Mouse (Mus musculus): ENCODE measurements around the gene Rrm2. TPM values are rescaled to one million over a fixed set of nuclear protein-coding genes. Genes with fewer than 3 reads are reported as not detected.

The Rrm2 gene
- polyA plus RNA-seq, 1 experiment from 2014 or later, result 16.3 TPM

DNA sequence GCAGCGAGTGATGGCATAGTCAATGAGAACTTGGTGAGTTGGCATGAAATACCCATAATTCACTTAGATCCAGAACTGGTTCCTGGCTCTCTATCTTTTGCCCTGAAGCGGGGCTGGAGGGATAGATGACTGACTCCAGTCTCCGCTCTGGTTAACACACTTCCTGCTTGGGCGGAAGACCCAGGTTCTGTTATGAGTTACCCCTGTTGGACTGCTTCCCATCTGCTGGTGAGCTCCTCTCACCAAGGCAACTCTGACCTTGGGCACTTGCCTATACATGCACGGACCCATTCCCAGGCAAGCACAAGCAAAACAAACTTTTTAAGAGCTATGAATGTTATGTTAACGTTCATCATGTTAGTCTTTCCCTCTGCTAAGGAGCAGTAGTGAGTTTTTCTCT, 1.4 kb downstream of the Rrm2 start:
- Histone ChIP-seq H3K27me3 (replicated peaks; ENCODE audit: insufficient read depth, low read length) (no peaks in the 10 kb centered on the region), H3K36me3 (ENCODE audit: insufficient read depth, low read length) (no peaks in the 10 kb centered on the region), H3K27ac (ENCODE audit: low read length) (no peak overlapping the region), H3K9ac (replicated peaks; ENCODE audit: low read depth) (no peak overlapping the region), H3K9me3 (ENCODE audit: low read length) (no peaks in the 10 kb centered on the region), H3K4me2 (replicated peaks; ENCODE audit: low read depth, low read length) (no peak overlapping the region; the same call in 1 of the 2 replicates), H3K4me1 (ENCODE audit: insufficient read depth, low read depth, low read length) (peaks cover 7% of the 10 kb centered on the region; the same call in 1 of the 2 replicates), H3K4me3 (ENCODE audit: low read depth, low read length) (no peak overlapping the region)
- TF ChIP-seq CTCF (IDR thresholded peaks at IDR 0.05) (no peak), EP300 (IDR thresholded peaks at IDR 0.05) (no peak)
- DNase-seq (ENCODE audit: low spot score) (no peak), ATAC-seq (no peak)
- 12% methylated on average over 6 of the region's 6 CpGs for WGBS

DNA sequence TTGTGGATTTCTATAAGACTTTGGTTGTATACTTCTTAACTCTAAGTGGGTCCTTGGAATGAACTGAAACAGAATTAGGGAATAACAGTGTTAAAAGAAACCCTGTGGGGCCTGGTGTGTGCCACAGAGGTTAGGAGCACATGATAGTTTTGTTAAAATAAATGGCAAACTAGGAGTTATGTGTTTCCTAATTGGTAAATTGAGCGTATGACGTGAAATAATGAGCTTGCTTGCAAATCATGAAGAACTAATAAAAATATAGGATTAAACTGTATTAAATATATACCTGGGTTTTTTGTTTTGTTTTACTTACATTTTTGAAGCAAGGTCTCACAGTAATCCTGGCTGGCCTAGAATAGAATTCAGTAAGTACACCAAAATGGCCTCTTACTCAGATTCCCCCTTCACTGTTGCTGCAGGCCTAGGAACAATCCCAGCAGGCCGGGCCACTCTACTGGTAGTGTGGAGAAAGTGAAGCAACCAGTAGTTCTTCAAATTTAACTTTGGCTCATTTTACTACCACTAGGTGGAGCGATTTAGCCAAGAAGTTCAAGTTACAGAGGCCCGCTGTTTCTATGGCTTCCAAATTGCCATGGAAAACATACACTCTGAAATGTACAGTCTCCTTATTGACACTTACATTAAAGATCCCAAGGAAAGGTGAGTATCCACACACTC, 1.9 kb downstream of the Rrm2 start:
- Histone ChIP-seq H3K4me1 (ENCODE audit: insufficient read depth, low read depth, low read length) (peaks cover 7% of the 10 kb centered on the region; the same call in 1 of the 2 replicates), H3K27ac (ENCODE audit: low read length) (no peak overlapping the region), H3K36me3 (ENCODE audit: insufficient read depth, low read length) (no peaks in the 10 kb centered on the region), H3K9ac (replicated peaks; ENCODE audit: low read depth) (no peak overlapping the region), H3K9me3 (ENCODE audit: low read length) (no peaks in the 10 kb centered on the region), H3K27me3 (replicated peaks; ENCODE audit: insufficient read depth, low read length) (no peaks in the 10 kb centered on the region), H3K4me3 (ENCODE audit: low read depth, low read length) (no peak overlapping the region), H3K4me2 (replicated peaks; ENCODE audit: low read depth, low read length) (no peak overlapping the region; the same call in 1 of the 2 replicates)
- ATAC-seq, result peak; percentile 45
- WGBS, result 29% methylated on average over 5 of the region's 5 CpGs
- DNase-seq (ENCODE audit: low spot score), result peak; percentile 97
- TF ChIP-seq CTCF (IDR thresholded peaks at IDR 0.05), result peak; percentile 82
- TF ChIP-seq EP300 (IDR thresholded peaks at IDR 0.05), result peak; percentile 32; the same call in 1 of the 2 replicates

DNA sequence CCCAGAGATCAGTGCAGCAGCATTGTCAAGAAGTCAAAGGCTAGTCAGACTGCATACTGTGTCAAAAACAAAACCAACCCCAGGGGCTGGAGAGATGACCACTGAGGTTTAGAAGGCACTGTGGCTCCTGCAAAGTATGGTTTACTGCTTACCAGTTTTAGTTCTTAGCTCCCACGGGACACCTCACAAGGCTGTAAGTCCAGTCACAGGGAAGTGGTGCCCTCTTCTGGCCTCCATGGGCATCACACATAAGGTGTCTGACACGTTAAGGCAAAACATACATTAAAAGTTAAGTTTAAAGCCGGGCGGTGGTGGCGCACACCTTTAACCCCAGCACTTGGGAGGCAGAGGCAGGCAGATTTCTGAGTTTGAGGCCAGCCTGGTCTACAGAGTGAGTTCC, 2.6 kb downstream of the Rrm2 start:
- Histone ChIP-seq H3K9ac (replicated peaks; ENCODE audit: low read depth) (no peak overlapping the region), H3K27ac (ENCODE audit: low read length) (no peak overlapping the region), H3K27me3 (replicated peaks; ENCODE audit: insufficient read depth, low read length) (no peaks in the 10 kb centered on the region), H3K36me3 (ENCODE audit: insufficient read depth, low read length) (no peaks in the 10 kb centered on the region), H3K4me3 (ENCODE audit: low read depth, low read length) (no peak overlapping the region), H3K4me1 (ENCODE audit: insufficient read depth, low read depth, low read length) (peaks cover 7% of the 10 kb centered on the region; the same call in 1 of the 2 replicates), H3K9me3 (ENCODE audit: low read length) (no peaks in the 10 kb centered on the region), H3K4me2 (replicated peaks; ENCODE audit: low read depth, low read length) (no peak overlapping the region)
- DNase-seq (ENCODE audit: low spot score), result peak; percentile 32
- WGBS, result 56% methylated on average over 5 of the region's 5 CpGs
- TF ChIP-seq EP300 (IDR thresholded peaks at IDR 0.05), result no peak
- TF ChIP-seq CTCF (IDR thresholded peaks at IDR 0.05), result peak; percentile 62
- no peak for ATAC-seq

DNA sequence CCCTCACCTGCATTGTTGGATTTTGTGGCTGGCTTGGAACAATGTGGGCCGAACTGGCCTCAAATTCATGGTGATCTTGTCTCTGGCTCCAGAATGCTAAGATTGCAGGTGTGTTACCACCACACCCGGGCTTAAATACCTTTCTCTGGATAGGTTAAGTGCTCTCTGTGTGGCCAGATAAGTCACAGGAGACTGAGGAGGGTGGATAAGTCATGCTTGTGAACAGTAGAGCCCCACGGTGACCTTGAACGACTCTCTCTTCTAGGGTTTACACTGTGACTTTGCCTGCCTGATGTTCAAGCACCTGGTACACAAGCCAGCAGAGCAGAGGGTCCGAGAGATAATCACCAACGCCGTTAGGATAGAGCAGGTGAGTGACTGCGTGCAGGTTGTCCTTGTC, 4.4 kb downstream of the Rrm2 start:
- no peaks in the 10 kb centered on the region for H3K9me3 ChIP-seq (ENCODE audit: low read length)
- 55% methylated on average over 8 of the region's 8 CpGs for WGBS
- H3K4me3 ChIP-seq (ENCODE audit: low read depth, low read length), result no peak overlapping the region
- no peaks in the 10 kb centered on the region for H3K36me3 ChIP-seq (ENCODE audit: insufficient read depth, low read length)
- ATAC-seq (peak; percentile 27; the same call in 1 of the 2 replicates), DNase-seq (ENCODE audit: low spot score) (peak; percentile 45)
- TF ChIP-seq EP300 (IDR thresholded peaks at IDR 0.05) (peak; percentile 39; the same call in 1 of the 2 replicates), CTCF (IDR thresholded peaks at IDR 0.05) (no peak)
- H3K27me3 ChIP-seq (replicated peaks; ENCODE audit: insufficient read depth, low read length), result no peaks in the 10 kb centered on the region
- no peak overlapping the region for H3K4me2 ChIP-seq (replicated peaks; ENCODE audit: low read depth, low read length)
- H3K4me1 ChIP-seq (ENCODE audit: insufficient read depth, low read depth, low read length), result 0 out of 2 replicates have a peak, but pooled peaks cover 4% of the 10 kb centered on the region
- no peak overlapping the region for H3K27ac ChIP-seq (ENCODE audit: low read length)
- H3K9ac ChIP-seq (replicated peaks; ENCODE audit: low read depth), result no peak overlapping the region

DNA sequence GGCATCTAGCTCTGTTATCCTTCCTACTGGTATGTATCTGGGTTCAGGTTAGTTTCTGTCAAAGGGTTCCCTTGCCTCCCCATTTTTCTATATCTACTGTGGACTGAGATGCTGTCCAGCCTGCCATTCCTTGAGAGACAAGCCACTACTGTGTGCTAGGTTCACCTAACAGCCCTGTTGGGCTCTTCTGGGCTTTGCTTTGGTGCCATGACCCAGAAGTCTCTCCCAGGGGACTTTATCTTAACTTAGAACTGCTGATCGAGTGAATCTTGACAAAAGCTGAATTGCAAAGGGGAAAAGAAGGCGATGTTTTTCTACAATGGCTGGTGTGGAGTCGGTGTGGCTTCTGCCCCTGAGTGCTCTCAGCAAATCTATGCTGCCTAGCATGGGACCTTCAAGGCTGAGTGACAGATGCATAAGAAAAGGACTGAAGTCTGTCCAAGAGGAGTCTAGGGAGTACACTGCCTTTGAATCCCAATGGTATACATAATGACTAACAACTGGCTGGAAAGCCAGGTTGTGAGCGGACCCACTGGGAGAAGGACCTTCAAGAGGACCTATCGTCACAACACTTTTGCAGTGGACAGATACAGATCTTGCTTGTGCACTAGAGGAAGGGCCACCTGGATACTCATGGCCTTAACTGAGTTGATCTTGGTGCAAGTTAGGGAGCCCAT, 6.7 kb downstream of the Rrm2 start:
- DNase-seq (ENCODE audit: low spot score), result no peak
- TF ChIP-seq EP300 (IDR thresholded peaks at IDR 0.05), result no peak
- TF ChIP-seq CTCF (IDR thresholded peaks at IDR 0.05), result no peak
- Histone ChIP-seq H3K4me2 (replicated peaks; ENCODE audit: low read depth, low read length) (no peak overlapping the region), H3K27ac (ENCODE audit: low read length) (no peak overlapping the region), H3K4me3 (ENCODE audit: low read depth, low read length) (no peak overlapping the region), H3K4me1 (ENCODE audit: insufficient read depth, low read depth, low read length) (no peaks in the 10 kb centered on the region), H3K36me3 (ENCODE audit: insufficient read depth, low read length) (no peaks in the 10 kb centered on the region), H3K9me3 (ENCODE audit: low read length) (no peaks in the 10 kb centered on the region), H3K27me3 (replicated peaks; ENCODE audit: insufficient read depth, low read length) (no peaks in the 10 kb centered on the region), H3K9ac (replicated peaks; ENCODE audit: low read depth) (no peak overlapping the region)
- 72% methylated on average over 5 of the region's 5 CpGs for WGBS
- ATAC-seq, result no peak

DNA sequence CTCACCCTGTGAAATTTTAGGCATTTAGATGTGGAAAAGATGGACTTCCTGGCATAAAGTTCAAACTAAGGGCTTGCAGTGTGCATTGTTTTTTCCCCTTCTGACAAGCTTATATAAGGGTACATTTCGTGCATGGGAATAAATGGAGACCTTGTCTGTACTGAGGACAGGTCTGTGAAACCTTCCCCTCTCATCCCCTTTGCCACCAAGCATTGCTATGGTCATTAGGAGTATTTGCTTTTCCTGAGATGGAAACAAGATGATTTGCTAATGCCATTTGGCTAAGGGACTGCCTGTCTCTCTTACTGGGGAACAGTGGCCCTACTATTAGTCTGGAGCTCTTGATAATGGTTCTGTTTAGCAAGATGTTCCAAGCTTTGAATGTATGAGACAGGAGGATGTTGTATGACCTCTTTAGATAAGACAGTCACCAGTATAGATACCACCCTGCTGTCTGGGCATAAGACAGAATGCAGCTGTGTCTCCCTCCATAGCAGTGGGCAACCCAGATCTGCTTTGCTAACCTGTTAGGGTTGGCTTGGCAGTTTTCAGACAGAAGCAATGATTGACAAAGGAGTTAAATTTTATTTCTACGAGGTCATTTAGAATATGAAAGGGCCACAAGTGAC, 7.3 kb downstream of the Rrm2 start:
- Histone ChIP-seq H3K9me3 (ENCODE audit: low read length) (no peaks in the 10 kb centered on the region), H3K4me3 (ENCODE audit: low read depth, low read length) (no peak overlapping the region), H3K27ac (ENCODE audit: low read length) (no peak overlapping the region), H3K36me3 (ENCODE audit: insufficient read depth, low read length) (no peaks in the 10 kb centered on the region), H3K9ac (replicated peaks; ENCODE audit: low read depth) (no peak overlapping the region), H3K27me3 (replicated peaks; ENCODE audit: insufficient read depth, low read length) (no peaks in the 10 kb centered on the region), H3K4me1 (ENCODE audit: insufficient read depth, low read depth, low read length) (no peaks in the 10 kb centered on the region), H3K4me2 (replicated peaks; ENCODE audit: low read depth, low read length) (no peak overlapping the region)
- TF ChIP-seq CTCF (IDR thresholded peaks at IDR 0.05) (no peak), EP300 (IDR thresholded peaks at IDR 0.05) (no peak)
- WGBS, result 72% methylated on average over 2 of the region's 2 CpGs
- no peak for DNase-seq (ENCODE audit: low spot score)
- ATAC-seq, result no peak
